Mouse (Mus musculus): ENCODE data around the gene Pacsin2.

- TF ChIP-seq CTCF (IDR thresholded peaks at IDR 0.05; ENCODE audit: insufficient read depth, low read depth, low read length) (no peak), POLR2A (IDR thresholded peaks at IDR 0.05; ENCODE audit: insufficient read depth, low read depth, low read length) (no peak)
These were observed 18.3 kb upstream of the Pacsin2 start for GRCm38 (mm10) chr15:83482645-83483224.

Data from olfactory bulb, adult 2 months (tissue).